Mouse (Mus musculus): ENCODE data around the gene Nhlrc4. TPM values are rescaled to one million over a fixed set of nuclear protein-coding genes. Genes with fewer than 3 reads are reported as not detected.

Gene Nhlrc4
- polyA plus RNA-seq, 1 experiment from 2014 or later = 0.27 TPM

DNA sequence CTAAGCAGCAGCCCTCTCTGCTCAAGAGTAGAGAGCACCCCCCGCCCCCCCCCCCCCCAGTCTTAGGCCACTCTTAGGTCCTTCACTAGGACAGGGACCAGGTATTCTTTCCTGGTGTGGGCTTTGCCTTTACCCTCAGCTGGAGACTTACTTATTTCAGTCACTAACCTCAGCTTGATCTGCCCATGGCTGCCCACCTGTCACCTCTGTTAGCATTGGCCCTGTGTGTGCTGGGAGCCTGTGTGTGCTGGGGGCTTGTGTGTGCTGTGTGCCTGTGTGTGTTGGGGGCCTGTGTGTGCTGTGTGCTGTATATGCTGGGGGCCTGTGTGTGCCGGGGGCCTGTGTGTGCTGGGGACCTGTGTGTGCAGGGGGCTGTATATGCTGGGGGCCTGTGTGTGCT is 9.9 kb upstream of the Nhlrc4 start:
- DNase-seq (ENCODE audit: low spot score) = no peak
- Histone ChIP-seq H3K9me3 (ENCODE audit: control insufficient read depth, low read length) (no peaks in the 10 kb centered on the region), H3K4me2 (ENCODE audit: low read depth, severe bottlenecking) (no peak overlapping the region), H3K4me1 (ENCODE audit: control insufficient read depth, insufficient read depth, low read length) (peaks cover 6% of the 10 kb centered on the region), H3K9ac (ENCODE audit: low read length) (no peak overlapping the region), H3K27me3 (ENCODE audit: control insufficient read depth, insufficient read depth, low read length) (peaks cover 40% of the 10 kb centered on the region), H3K27ac (replicated peaks; ENCODE audit: low read depth, low read length) (no peak overlapping the region), H3K4me3 (ENCODE audit: low read depth, low read length) (no peak overlapping the region), H3K36me3 (ENCODE audit: control insufficient read depth, insufficient read depth, low read length) (no peaks in the 10 kb centered on the region)
- no peak for ATAC-seq (ENCODE audit: insufficient number of reproducible peaks, low FRiP score, low TSS enrichment, low read depth)
- WGBS = 72% methylated on average over 2 of the region's 2 CpGs

GRCm38 (mm10) chr17:25953161-25953560 is 8.4 kb upstream of the Nhlrc4 start:
- H3K9me3 ChIP-seq (ENCODE audit: control insufficient read depth, low read length) = no peaks in the 10 kb centered on the region
- 73% methylated on average over 5 of the region's 5 CpGs for WGBS
- peaks cover 40% of the 10 kb centered on the region for H3K27me3 ChIP-seq (ENCODE audit: control insufficient read depth, insufficient read depth, low read length)

GRCm38 (mm10) chr17:25951803-25952623 is 7.3 kb upstream of the Nhlrc4 start, which contains the start of gene A930017K11Rik:
Gene A930017K11Rik (minus strand): TSS chr17:25952565.
- peaks cover 6% of the 10 kb centered on the region for H3K4me1 ChIP-seq (ENCODE audit: control insufficient read depth, insufficient read depth, low read length)
- peak within 1 kb of the TSS; percentile 40 for H3K4me3 ChIP-seq (ENCODE audit: low read depth, low read length)
- peak within 1 kb of the TSS; percentile 69 for H3K4me2 ChIP-seq (ENCODE audit: low read depth, severe bottlenecking)
- peak; percentile 53 for DNase-seq (ENCODE audit: low spot score)
- peaks cover 40% of the 10 kb centered on the region for H3K27me3 ChIP-seq (ENCODE audit: control insufficient read depth, insufficient read depth, low read length)
- no peak within 1 kb of the TSS for H3K27ac ChIP-seq (replicated peaks; ENCODE audit: low read depth, low read length)
- no peak for ATAC-seq (ENCODE audit: insufficient number of reproducible peaks, low FRiP score, low TSS enrichment, low read depth)
- 1% methylated on average over 57 of the region's 58 CpGs for WGBS
- no peaks in the 10 kb centered on the region for H3K36me3 ChIP-seq (ENCODE audit: control insufficient read depth, insufficient read depth, low read length)
- no peaks in the 10 kb centered on the region for H3K9me3 ChIP-seq (ENCODE audit: control insufficient read depth, low read length)
- H3K9ac ChIP-seq (ENCODE audit: low read length) = no peak within 1 kb of the TSS

More at GRCm38 (mm10) chr17:25953161-25953560, 8.4 kb upstream of the Nhlrc4 start:
- no peak overlapping the region for H3K27ac ChIP-seq (replicated peaks; ENCODE audit: low read depth, low read length)
- no peak for DNase-seq (ENCODE audit: low spot score)
- H3K4me2 ChIP-seq (ENCODE audit: low read depth, severe bottlenecking) = no peak overlapping the region
- H3K36me3 ChIP-seq (ENCODE audit: control insufficient read depth, insufficient read depth, low read length) = no peaks in the 10 kb centered on the region
- H3K9ac ChIP-seq (ENCODE audit: low read length) = no peak overlapping the region
- no peak overlapping the region for H3K4me3 ChIP-seq (ENCODE audit: low read depth, low read length)
- ATAC-seq (ENCODE audit: insufficient number of reproducible peaks, low FRiP score, low TSS enrichment, low read depth) = no peak
- H3K4me1 ChIP-seq (ENCODE audit: control insufficient read depth, insufficient read depth, low read length) = peaks cover 6% of the 10 kb centered on the region

- H3K27ac ChIP-seq (replicated peaks; ENCODE audit: low read depth, low read length) = no peak overlapping the region
- peaks cover 40% of the 10 kb centered on the region for H3K27me3 ChIP-seq (ENCODE audit: control insufficient read depth, insufficient read depth, low read length)
- H3K36me3 ChIP-seq (ENCODE audit: control insufficient read depth, insufficient read depth, low read length) = no peaks in the 10 kb centered on the region
- under 1% methylated on average over 33 of the region's 33 CpGs for WGBS
- no peaks in the 10 kb centered on the region for H3K9me3 ChIP-seq (ENCODE audit: control insufficient read depth, low read length)
- ATAC-seq (ENCODE audit: insufficient number of reproducible peaks, low FRiP score, low TSS enrichment, low read depth) (no peak), DNase-seq (ENCODE audit: low spot score) (no peak)
- peaks cover 6% of the 10 kb centered on the region for H3K4me1 ChIP-seq (ENCODE audit: control insufficient read depth, insufficient read depth, low read length)
- peak overlapping the region; percentile 40 for H3K4me3 ChIP-seq (ENCODE audit: low read depth, low read length)
- H3K9ac ChIP-seq (ENCODE audit: low read length) = no peak overlapping the region
- peak overlapping the region; percentile 69 for H3K4me2 ChIP-seq (ENCODE audit: low read depth, severe bottlenecking)
Observed at GRCm38 (mm10) chr17:25951225-25951802, 6.6 kb upstream of the Nhlrc4 start.

DNA sequence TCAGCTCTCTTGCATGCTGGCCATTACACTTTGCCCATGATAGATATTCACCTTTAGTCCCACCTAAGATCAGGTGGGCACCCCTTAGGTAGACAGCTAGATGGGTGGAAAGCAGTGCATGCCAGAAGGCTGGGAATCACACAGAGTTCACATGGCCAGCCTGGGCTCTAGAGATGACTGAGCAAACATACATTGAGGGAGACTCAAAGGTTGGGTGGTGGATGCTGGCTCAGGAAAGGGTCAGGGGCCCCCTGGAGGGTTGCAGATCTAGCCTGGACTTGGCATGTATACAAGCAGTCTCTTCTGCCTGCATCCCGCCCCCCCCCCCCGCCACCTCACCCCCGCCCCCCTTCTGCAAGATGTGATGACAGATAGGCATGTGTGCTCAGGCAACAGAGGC is 5.9 kb upstream of the Nhlrc4 start:
- Histone ChIP-seq H3K4me3 (ENCODE audit: low read depth, low read length) (no peak overlapping the region), H3K27me3 (ENCODE audit: control insufficient read depth, insufficient read depth, low read length) (peaks cover 40% of the 10 kb centered on the region), H3K4me1 (ENCODE audit: control insufficient read depth, insufficient read depth, low read length) (peaks cover 8% of the 10 kb centered on the region), H3K9me3 (ENCODE audit: control insufficient read depth, low read length) (no peaks in the 10 kb centered on the region), H3K4me2 (ENCODE audit: low read depth, severe bottlenecking) (0 out of 2 replicates have a peak overlapping the region, but pooled peaks have one; percentile 69), H3K9ac (ENCODE audit: low read length) (no peak overlapping the region), H3K27ac (replicated peaks; ENCODE audit: low read depth, low read length) (no peak overlapping the region), H3K36me3 (ENCODE audit: control insufficient read depth, insufficient read depth, low read length) (no peaks in the 10 kb centered on the region)
- 0% methylated on average over 3 of the region's 3 CpGs for WGBS
- ATAC-seq (ENCODE audit: insufficient number of reproducible peaks, low FRiP score, low TSS enrichment, low read depth) (no peak), DNase-seq (ENCODE audit: low spot score) (no peak)

- peaks cover 40% of the 10 kb centered on the region for H3K27me3 ChIP-seq (ENCODE audit: control insufficient read depth, insufficient read depth, low read length)
- no peak for ATAC-seq (ENCODE audit: insufficient number of reproducible peaks, low FRiP score, low TSS enrichment, low read depth)
- H3K4me2 ChIP-seq (ENCODE audit: low read depth, severe bottlenecking) = no peak overlapping the region
Observed at GRCm38 (mm10) chr17:25949981-25950380, 5.2 kb upstream of the Nhlrc4 start.

GRCm38 (mm10) chr17:25948051-25948450 is 3.3 kb upstream of the Nhlrc4 start:
- Histone ChIP-seq H3K9me3 (ENCODE audit: control insufficient read depth, low read length) (no peaks in the 10 kb centered on the region), H3K27ac (replicated peaks; ENCODE audit: low read depth, low read length) (no peak overlapping the region), H3K9ac (ENCODE audit: low read length) (no peak overlapping the region), H3K4me2 (ENCODE audit: low read depth, severe bottlenecking) (no peak overlapping the region), H3K4me1 (ENCODE audit: control insufficient read depth, insufficient read depth, low read length) (peaks cover 8% of the 10 kb centered on the region), H3K27me3 (ENCODE audit: control insufficient read depth, insufficient read depth, low read length) (peaks cover 34% of the 10 kb centered on the region), H3K36me3 (ENCODE audit: control insufficient read depth, insufficient read depth, low read length) (no peaks in the 10 kb centered on the region), H3K4me3 (ENCODE audit: low read depth, low read length) (no peak overlapping the region)
- 80% methylated on average over 8 of the region's 8 CpGs for whole genome bisulfite sequencing
- ATAC-seq (ENCODE audit: insufficient number of reproducible peaks, low FRiP score, low TSS enrichment, low read depth) = no peak
- no peak for DNase-seq (ENCODE audit: low spot score)

More at GRCm38 (mm10) chr17:25949981-25950380, 5.2 kb upstream of the Nhlrc4 start:
- Histone ChIP-seq H3K9ac (ENCODE audit: low read length) (no peak overlapping the region), H3K4me3 (ENCODE audit: low read depth, low read length) (no peak overlapping the region), H3K27ac (replicated peaks; ENCODE audit: low read depth, low read length) (no peak overlapping the region), H3K9me3 (ENCODE audit: control insufficient read depth, low read length) (no peaks in the 10 kb centered on the region), H3K36me3 (ENCODE audit: control insufficient read depth, insufficient read depth, low read length) (no peaks in the 10 kb centered on the region), H3K4me1 (ENCODE audit: control insufficient read depth, insufficient read depth, low read length) (peaks cover 8% of the 10 kb centered on the region)
- DNase-seq (ENCODE audit: low spot score) = no peak
- 71% methylated on average over 5 of the region's 5 CpGs for WGBS

GRCm38 (mm10) chr17:25947576-25947975 is 2.8 kb upstream of the Nhlrc4 start:
- ATAC-seq (ENCODE audit: insufficient number of reproducible peaks, low FRiP score, low TSS enrichment, low read depth) = no peak
- Histone ChIP-seq H3K27ac (replicated peaks; ENCODE audit: low read depth, low read length) (no peak overlapping the region), H3K9me3 (ENCODE audit: control insufficient read depth, low read length) (no peaks in the 10 kb centered on the region), H3K4me3 (ENCODE audit: low read depth, low read length) (no peak overlapping the region), H3K4me2 (ENCODE audit: low read depth, severe bottlenecking) (no peak overlapping the region), H3K9ac (ENCODE audit: low read length) (0 out of 2 replicates have a peak overlapping the region, but pooled peaks have one; percentile 12), H3K4me1 (ENCODE audit: control insufficient read depth, insufficient read depth, low read length) (peaks cover 8% of the 10 kb centered on the region), H3K36me3 (ENCODE audit: control insufficient read depth, insufficient read depth, low read length) (no peaks in the 10 kb centered on the region), H3K27me3 (ENCODE audit: control insufficient read depth, insufficient read depth, low read length) (peaks cover 29% of the 10 kb centered on the region)
- no peak for DNase-seq (ENCODE audit: low spot score)
- WGBS = 91% methylated on average over 4 of the region's 4 CpGs

All from limb, embryonic 11.5 days (tissue).